21 mouse cellular contexts compared by ENCODE assay signal in the genomic region with DNA sequence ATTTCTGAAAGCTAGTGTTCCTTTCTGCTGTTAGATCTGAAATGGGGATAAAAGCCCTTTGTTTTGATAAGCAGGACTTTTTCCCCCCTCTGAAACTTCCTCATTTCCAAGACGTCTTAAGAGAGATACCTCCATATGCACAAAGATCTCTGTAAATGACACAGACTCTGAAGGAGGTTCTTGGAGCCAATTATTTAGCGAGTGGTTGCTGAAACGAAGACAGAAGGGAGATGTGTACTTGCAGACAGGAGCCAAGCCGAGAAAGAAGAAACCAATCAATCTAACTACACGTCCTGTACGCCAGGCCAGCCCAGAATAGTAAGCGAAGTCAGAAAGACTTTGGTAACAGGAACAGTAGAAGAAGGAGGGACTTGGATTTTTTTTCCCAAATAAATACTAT.
DNase-seq lines count a peak whose midpoint lies in the region; ATAC-seq and TF ChIP-seq lines count a peak whose summit lies in the region.
"Had no signal": no experiment of that assay in that cellular context is flagged by ENCODE, and none has a peak within 500 bp of the region (broad histone marks: within the 10 kb centered on the region; RNA-seq: fewer than 3 reads in every experiment).

No protein-coding gene starts in this region.

- no peaks in the 10 kb centered on the region for H3K9me3 ChIP-seq in forebrain, embryonic 13.5 days (replicated peaks)
- H3K9me3 ChIP-seq in forebrain, embryonic 10.5 days = no peaks in the 10 kb centered on the region
- H3K9me3 ChIP-seq in hindbrain, embryonic 14.5 days (ENCODE audit: control insufficient read depth, low read length) = no peaks in the 10 kb centered on the region
- H3K9me3 ChIP-seq in hindbrain, postnatal 0 days (ENCODE audit: low read length) = no peaks in the 10 kb centered on the region
- no peaks in the 10 kb centered on the region for H3K9me3 ChIP-seq in midbrain, embryonic 10.5 days (replicated peaks)
- no peaks in the 10 kb centered on the region for H3K9me3 ChIP-seq in midbrain, embryonic 14.5 days (ENCODE audit: control insufficient read depth, low read length)
- H3K9me3 ChIP-seq in neural tube, embryonic 13.5 days = no peaks in the 10 kb centered on the region
- H3K9me3 ChIP-seq: embryonic facial prominence, embryonic 12.5 days; neural tube, embryonic 12.5 days had no signal

- 59% methylated on average over 7 of the region's 7 CpGs for WGBS in forebrain, embryonic 13.5 days
- WGBS in forebrain, embryonic 10.5 days = 78% methylated on average over 7 of the region's 7 CpGs
- 53% methylated on average over 7 of the region's 7 CpGs for WGBS in hindbrain, embryonic 14.5 days
- WGBS in hindbrain, postnatal 0 days = 49% methylated on average over 7 of the region's 7 CpGs
- 81% methylated on average over 7 of the region's 7 CpGs for WGBS in midbrain, embryonic 10.5 days
- 60% methylated on average over 7 of the region's 7 CpGs for WGBS in midbrain, embryonic 14.5 days
- WGBS in neural tube, embryonic 13.5 days = 49% methylated on average over 7 of the region's 7 CpGs

- no peak overlapping the region for H3K4me2 ChIP-seq in forebrain, embryonic 13.5 days
- no peak overlapping the region for H3K4me2 ChIP-seq in hindbrain, embryonic 14.5 days (replicated peaks)
- no peak overlapping the region for H3K4me2 ChIP-seq in hindbrain, postnatal 0 days (ENCODE audit: low read depth, low read length)
- H3K4me2 ChIP-seq in midbrain, embryonic 14.5 days (ENCODE audit: low read length) = no peak overlapping the region
- H3K4me2 ChIP-seq in neural tube, embryonic 13.5 days = no peak overlapping the region
- H3K4me2 ChIP-seq: embryonic facial prominence, embryonic 12.5 days; liver, embryonic 11.5 days; neural tube, embryonic 12.5 days had no signal

- no peak for TF ChIP-seq CTCF in hindbrain, postnatal 0 days (IDR thresholded peaks at IDR 0.05; ENCODE audit: low read depth)

- peaks cover 83% of the 10 kb centered on the region for H3K4me1 ChIP-seq in forebrain, embryonic 13.5 days
- H3K4me1 ChIP-seq in forebrain, embryonic 10.5 days = peaks cover 75% of the 10 kb centered on the region
- peaks cover 81% of the 10 kb centered on the region for H3K4me1 ChIP-seq in hindbrain, embryonic 14.5 days (replicated peaks; ENCODE audit: control insufficient read depth, insufficient read depth, low read length)
- H3K4me1 ChIP-seq in hindbrain, postnatal 0 days (ENCODE audit: insufficient read depth, low read length) = peaks cover 37% of the 10 kb centered on the region
- H3K4me1 ChIP-seq in midbrain, embryonic 10.5 days = peaks cover 74% of the 10 kb centered on the region
- H3K4me1 ChIP-seq in midbrain, embryonic 14.5 days (ENCODE audit: control insufficient read depth, insufficient read depth, low read length) = peaks cover 43% of the 10 kb centered on the region
- H3K4me1 ChIP-seq in neural tube, embryonic 13.5 days (replicated peaks) = peaks cover 94% of the 10 kb centered on the region

- no peak overlapping the region for H3K4me3 ChIP-seq in forebrain, embryonic 13.5 days
- no peak overlapping the region for H3K4me3 ChIP-seq in forebrain, embryonic 10.5 days
- H3K4me3 ChIP-seq in hindbrain, embryonic 14.5 days (replicated peaks; ENCODE audit: low read length) = no peak overlapping the region
- no peak overlapping the region for H3K4me3 ChIP-seq in hindbrain, postnatal 0 days (ENCODE audit: low read length)
- no peak overlapping the region for H3K4me3 ChIP-seq in midbrain, embryonic 10.5 days
- H3K4me3 ChIP-seq in midbrain, embryonic 14.5 days (replicated peaks; ENCODE audit: low read depth, low read length) = no peak overlapping the region
- no peak overlapping the region for H3K4me3 ChIP-seq in neural tube, embryonic 13.5 days
- H3K4me3 ChIP-seq: embryonic facial prominence, embryonic 12.5 days; erythroblast, embryonic 14.5 days; neural tube, embryonic 12.5 days had no signal

- no peak for ATAC-seq in forebrain, embryonic 13.5 days
- ATAC-seq in hindbrain, embryonic 14.5 days (ENCODE audit: low FRiP score) = no peak
- no peak for ATAC-seq in hindbrain, postnatal 0 days
- ATAC-seq in midbrain, embryonic 14.5 days (ENCODE audit: low FRiP score, low TSS enrichment) = no peak
- ATAC-seq in neural tube, embryonic 13.5 days (ENCODE audit: low read depth) = no peak
- ATAC-seq: activated CD4-positive, CD25-positive, alpha-beta regulatory T cell, adult 4 months had no signal

- H3K27ac ChIP-seq in forebrain, embryonic 13.5 days = peak overlapping the region; percentile 60
- H3K27ac ChIP-seq in forebrain, embryonic 10.5 days = no peak overlapping the region
- peak overlapping the region; percentile 90 for H3K27ac ChIP-seq in hindbrain, embryonic 14.5 days
- H3K27ac ChIP-seq in hindbrain, postnatal 0 days = no peak overlapping the region
- 0 out of 2 replicates have a peak overlapping the region, but pooled peaks have one; percentile 29 for H3K27ac ChIP-seq in midbrain, embryonic 10.5 days (replicated peaks)
- H3K27ac ChIP-seq in midbrain, embryonic 14.5 days (replicated peaks; ENCODE audit: low read depth, low read length) = no peak overlapping the region
- peak overlapping the region; percentile 96 for H3K27ac ChIP-seq in neural tube, embryonic 13.5 days (replicated peaks)
- H3K27ac ChIP-seq: embryonic facial prominence, embryonic 12.5 days; macrophage had no signal

- no peak for DNase-seq in forebrain, embryonic 10.5 days (ENCODE audit: extremely low spot score, low spot score)
- no peak for DNase-seq in hindbrain, embryonic 14.5 days (ENCODE audit: low spot score)
- no peak for DNase-seq in hindbrain, postnatal 0 days (ENCODE audit: low spot score)
- no peak for DNase-seq in midbrain, embryonic 10.5 days (ENCODE audit: low spot score)
- DNase-seq in midbrain, embryonic 14.5 days = no peak
- DNase-seq in spleen, adult 18-20 months = no peak
- DNase-seq: adrenal gland, postnatal 10 days; cerebellum, postnatal 10 days; gastrocnemius, postnatal 36 days; kidney, adult 8-10 months; kidney, postnatal 14 days; lung, adult 18-20 months; thymus, postnatal 4 days had no signal

- no peaks in the 10 kb centered on the region for H3K27me3 ChIP-seq in forebrain, embryonic 13.5 days
- H3K27me3 ChIP-seq in forebrain, embryonic 10.5 days (ENCODE audit: poor library complexity, severe bottlenecking) = peaks cover 3% of the 10 kb centered on the region
- no peaks in the 10 kb centered on the region for H3K27me3 ChIP-seq in hindbrain, embryonic 14.5 days (ENCODE audit: control insufficient read depth, insufficient read depth, low read length)
- H3K27me3 ChIP-seq in hindbrain, postnatal 0 days (ENCODE audit: insufficient read depth, low read length) = no peaks in the 10 kb centered on the region
- no peaks in the 10 kb centered on the region for H3K27me3 ChIP-seq in midbrain, embryonic 10.5 days (ENCODE audit: low read depth, poor library complexity, severe bottlenecking)
- H3K27me3 ChIP-seq in midbrain, embryonic 14.5 days (ENCODE audit: control insufficient read depth, insufficient read depth, low read length) = no peaks in the 10 kb centered on the region
- no peaks in the 10 kb centered on the region for H3K27me3 ChIP-seq in neural tube, embryonic 13.5 days
- H3K27me3 ChIP-seq: embryonic facial prominence, embryonic 12.5 days; neural tube, embryonic 12.5 days had no signal

- H3K36me3 ChIP-seq in forebrain, embryonic 13.5 days (ENCODE audit: poor library complexity, severe bottlenecking) = no peaks in the 10 kb centered on the region
- H3K36me3 ChIP-seq in forebrain, embryonic 10.5 days (replicated peaks) = no peaks in the 10 kb centered on the region
- no peaks in the 10 kb centered on the region for H3K36me3 ChIP-seq in hindbrain, embryonic 14.5 days (replicated peaks; ENCODE audit: control insufficient read depth, insufficient read depth)
- no peaks in the 10 kb centered on the region for H3K36me3 ChIP-seq in hindbrain, postnatal 0 days (ENCODE audit: insufficient read depth, low read length)
- H3K36me3 ChIP-seq in midbrain, embryonic 10.5 days = no peaks in the 10 kb centered on the region
- H3K36me3 ChIP-seq in midbrain, embryonic 14.5 days (ENCODE audit: control insufficient read depth, insufficient read depth, low read length) = no peaks in the 10 kb centered on the region
- H3K36me3 ChIP-seq in neural tube, embryonic 13.5 days = no peaks in the 10 kb centered on the region
- H3K36me3 ChIP-seq: embryonic facial prominence, embryonic 12.5 days; neural tube, embryonic 12.5 days had no signal

- H3K9ac ChIP-seq in forebrain, embryonic 13.5 days = no peak overlapping the region
- H3K9ac ChIP-seq in hindbrain, embryonic 14.5 days = 0 out of 2 replicates have a peak overlapping the region, but pooled peaks have one; percentile 2
- H3K9ac ChIP-seq in hindbrain, postnatal 0 days (replicated peaks; ENCODE audit: low read length) = no peak overlapping the region
- no peak overlapping the region for H3K9ac ChIP-seq in midbrain, embryonic 14.5 days (replicated peaks; ENCODE audit: low read length)
- 0 out of 2 replicates have a peak overlapping the region, but pooled peaks have one; percentile 32 for H3K9ac ChIP-seq in neural tube, embryonic 13.5 days
- H3K9ac ChIP-seq: embryonic facial prominence, embryonic 12.5 days had no signal

Comparison
In these comparisons a context has a peak if more than half of its experiments do, and no peak if none do; other contexts are left out.
1. H3K27ac ChIP-seq: peak in forebrain, embryonic 13.5 days (single experiment), hindbrain, embryonic 14.5 days (single experiment), midbrain, embryonic 10.5 days (single experiment) and neural tube, embryonic 13.5 days (single experiment); none in forebrain, embryonic 10.5 days (single experiment), hindbrain, postnatal 0 days (single experiment) and midbrain, embryonic 14.5 days (single experiment).
2. H3K9ac ChIP-seq: peak in hindbrain, embryonic 14.5 days (single experiment) and neural tube, embryonic 13.5 days (single experiment); none in forebrain, embryonic 13.5 days (single experiment), hindbrain, postnatal 0 days (single experiment) and midbrain, embryonic 14.5 days (single experiment).